Mouse (Mus musculus): ENCODE results near the gene Tmub2.

The Tmub2 gene

DNA sequence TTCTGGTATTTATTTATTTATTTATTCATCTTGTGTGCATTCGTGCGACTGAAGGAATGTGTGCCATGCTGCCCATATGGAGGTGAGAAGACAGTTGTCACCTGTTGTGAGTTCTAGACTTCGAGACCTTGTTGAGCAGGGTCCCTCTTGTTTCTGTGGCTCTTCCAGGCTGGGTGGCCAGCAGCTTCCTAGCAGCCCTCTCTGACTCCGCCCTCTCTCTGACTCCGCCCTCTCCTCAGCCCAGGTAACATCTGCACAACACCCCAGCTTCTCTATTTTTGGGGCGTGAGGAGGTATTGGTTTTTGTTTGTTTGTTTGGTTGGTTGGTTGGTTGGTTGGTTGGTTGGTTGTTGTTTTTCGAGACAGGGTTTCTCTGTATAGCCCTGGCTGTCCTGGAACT is 43.1 kb downstream of the Tmub2 start:
- DNase-seq (ENCODE audit: low spot score), result no peak

DNA sequence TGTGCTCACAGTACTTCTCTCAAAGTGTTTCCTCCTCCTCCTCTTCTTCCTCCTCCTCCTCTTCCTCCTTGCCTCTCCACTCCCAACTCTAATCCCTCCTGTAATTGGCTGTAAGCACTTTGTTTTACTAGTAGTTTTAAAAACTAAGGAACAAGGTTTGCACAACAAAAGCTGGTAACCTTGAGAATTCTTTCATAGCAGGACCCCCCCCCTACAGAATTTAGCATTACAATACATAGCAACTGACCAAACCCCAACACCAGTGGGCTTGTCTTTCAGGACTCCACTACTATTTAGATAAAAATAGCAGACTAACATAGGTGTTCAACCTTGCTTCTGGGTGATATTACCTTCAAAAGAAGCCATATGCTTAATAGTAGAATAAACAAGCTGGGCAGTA is 44.8 kb downstream of the Tmub2 start:
- no peak for DNase-seq (ENCODE audit: low spot score)

DNA sequence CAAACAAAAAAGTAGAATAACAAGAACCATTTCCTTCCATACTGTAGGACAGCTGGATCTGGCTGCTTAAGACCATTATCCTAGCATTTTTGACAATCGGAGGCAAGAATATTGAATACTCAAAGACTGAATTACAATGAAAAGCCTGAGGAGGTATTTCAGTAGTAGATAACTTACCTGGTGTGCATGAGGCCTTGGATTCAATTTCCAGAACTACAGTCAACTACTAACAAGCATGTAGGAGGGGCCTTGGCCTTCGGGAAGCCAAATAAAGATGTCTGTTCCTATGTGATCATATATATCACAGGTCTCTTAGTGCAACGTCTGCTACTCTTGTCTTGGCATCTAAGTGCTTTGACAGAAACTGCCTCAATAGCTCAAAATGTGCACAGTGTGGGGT is 45.3 kb downstream of the Tmub2 start:
- no peak for DNase-seq (ENCODE audit: low spot score)

DNA sequence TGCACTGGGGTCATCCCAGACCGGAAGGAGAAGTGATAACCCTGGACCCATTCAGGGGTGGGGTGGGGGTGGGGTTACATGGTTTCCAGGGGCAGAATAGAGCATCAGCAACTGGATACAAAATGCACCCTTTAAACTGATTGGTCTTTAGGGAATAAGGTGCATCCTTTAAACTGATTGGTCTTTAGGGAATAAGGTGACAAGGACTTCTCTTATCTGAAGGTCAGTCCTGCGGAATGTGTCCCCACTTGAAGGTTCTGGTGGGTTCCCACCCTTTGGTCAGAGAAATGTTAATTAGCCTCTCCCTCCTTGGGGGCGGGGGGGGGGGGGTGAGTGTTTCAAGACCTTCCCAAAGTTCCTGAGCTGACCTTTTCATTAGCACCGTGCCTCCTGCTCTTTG is 47.1 kb downstream of the Tmub2 start:
- no peak for DNase-seq (ENCODE audit: low spot score)

DNA sequence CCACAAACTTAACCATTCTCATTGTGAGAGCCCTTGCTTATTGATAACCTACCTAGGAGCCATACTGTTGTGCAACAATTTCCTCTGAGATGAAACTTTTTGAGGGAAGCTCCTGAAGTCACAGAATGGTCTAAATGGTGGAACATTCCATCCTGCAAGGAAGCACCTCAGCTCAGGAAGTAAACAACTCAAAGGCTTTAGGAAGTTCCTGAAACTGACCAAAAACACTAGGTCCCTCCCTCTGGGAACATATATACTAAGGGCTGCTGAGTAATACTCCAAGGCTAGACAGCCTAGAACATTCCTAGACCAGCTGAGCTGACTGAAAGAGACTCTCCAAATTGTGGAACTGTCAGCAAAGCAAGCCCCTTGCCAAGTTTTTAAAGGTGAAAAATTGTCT is 48.3 kb downstream of the Tmub2 start:
- DNase-seq (ENCODE audit: low spot score), result no peak

DNA sequence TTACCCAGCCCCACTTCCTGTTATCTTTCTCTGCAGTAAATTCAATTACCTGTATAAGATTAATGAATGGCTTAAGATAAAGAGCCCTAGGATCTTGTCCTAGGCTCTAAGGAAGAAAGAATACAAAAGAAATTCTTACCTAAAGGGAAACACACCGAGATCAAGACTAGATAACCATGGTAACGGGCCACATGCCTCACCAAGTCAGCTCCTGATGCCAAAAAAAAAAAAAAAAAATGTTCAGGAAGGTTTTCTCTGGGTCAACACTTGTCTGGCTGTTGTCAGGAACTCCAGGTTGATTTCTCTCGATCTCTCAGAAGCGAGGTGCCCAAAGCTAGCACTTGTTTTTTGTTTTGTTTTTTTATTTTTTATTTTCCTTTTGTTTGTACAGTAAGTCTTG is 49.3 kb downstream of the Tmub2 start:
- DNase-seq (ENCODE audit: low spot score), result no peak

DNA sequence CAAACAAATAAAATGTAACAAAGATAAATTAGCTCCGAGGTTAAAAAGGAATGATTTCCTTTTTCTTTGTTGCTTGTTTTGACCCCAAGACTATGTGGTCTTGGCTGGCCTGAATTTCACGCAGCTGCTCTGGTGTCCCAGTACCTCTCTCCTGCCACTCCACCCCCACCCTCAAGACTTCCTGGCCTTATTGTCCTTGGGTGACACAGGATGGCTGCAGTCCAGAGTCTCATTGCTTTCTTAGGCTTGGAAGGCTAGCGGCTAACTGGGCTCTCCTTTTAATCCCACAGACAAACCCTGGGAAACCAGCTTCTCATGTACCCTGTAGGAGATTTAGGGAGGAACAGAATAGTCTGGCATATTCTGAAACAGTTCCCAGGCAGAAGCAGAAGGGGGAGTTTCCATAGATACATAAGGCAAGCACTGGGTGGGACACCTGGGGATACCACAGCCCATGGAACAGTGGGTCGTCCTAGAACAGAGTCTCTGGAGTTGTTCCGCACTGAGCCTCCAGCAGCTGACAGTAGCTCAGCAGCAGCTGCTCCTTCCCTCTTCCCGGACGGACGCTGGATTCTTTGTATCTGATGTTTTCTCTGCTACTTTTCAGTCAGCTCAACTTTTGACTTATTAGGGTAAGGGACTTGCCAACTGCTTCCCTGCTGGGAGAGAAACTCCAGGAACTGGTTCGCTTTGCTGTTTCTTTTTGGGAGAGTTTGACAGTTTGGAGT is 50.4 kb downstream of the Tmub2 start:
- no peak for DNase-seq (ENCODE audit: low spot score)

DNA sequence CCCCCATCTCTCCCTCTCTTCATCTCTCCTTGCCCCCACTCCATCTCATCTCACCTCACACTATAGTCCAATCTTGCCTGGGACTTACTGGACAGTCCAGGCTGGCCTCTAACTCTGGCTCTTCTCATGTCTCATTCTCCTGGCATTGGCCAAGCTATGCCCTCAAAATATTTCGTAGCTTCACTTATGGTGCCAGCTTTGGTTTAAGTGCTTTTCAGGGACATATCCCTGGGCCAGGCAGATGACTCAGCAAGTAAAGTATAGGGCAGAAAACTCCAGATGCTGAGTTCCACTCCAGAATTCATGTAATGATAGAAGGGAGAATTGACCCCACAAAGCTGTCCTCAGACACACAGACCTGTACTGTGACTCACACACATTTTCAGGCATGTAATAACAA is 51.5 kb downstream of the Tmub2 start:
- no peak for DNase-seq (ENCODE audit: low spot score)

DNA sequence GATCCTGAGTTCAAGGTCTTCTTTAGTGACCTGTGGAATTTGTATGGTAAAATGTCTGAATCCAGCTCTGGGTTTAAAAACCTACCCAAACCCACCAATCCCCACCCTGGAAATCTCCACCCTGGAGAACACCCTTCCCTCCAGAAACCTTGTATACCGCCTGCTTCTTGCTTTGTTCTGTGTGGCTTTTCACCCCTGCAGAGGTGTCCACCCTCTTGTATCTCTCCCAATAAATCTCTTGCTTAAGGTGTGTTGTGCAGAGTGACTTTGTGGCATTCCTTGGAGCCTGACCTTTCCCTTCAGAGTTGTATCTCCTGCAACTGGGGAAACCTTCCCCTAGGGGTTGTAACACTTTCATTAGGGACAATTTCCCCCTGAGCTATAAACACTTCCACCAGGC is 53.2 kb downstream of the Tmub2 start:
- no peak for DNase-seq (ENCODE audit: low spot score)

DNA sequence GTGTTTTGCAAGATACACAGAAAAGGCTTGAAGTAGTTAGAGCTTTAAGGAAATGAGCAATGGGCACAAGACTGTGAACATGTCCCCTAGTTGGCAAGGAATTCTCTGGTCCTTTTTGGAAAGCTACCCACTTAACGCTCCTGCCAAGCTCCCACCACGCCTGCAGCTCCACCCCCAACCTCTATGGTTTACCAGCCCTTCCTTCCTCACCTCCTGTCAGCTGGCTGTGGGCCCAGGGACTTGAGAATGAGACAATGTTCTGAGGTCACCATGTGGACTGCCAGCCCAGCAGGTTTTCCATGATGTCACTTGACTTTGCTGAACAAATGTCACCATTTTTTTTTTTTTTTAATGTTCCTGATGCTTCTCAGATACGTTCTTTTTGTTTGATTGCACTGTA is 53.8 kb downstream of the Tmub2 start:
- peak; percentile 61 for DNase-seq (ENCODE audit: low spot score)

Data from ovary, postnatal 36 days (tissue).